Mouse (Mus musculus) thymus, adult 2 months (tissue): Measurements from ENCODE around the gene Reep6.

Experiments used
- CTCF ChIP-seq: fragments of 200-500 bp; IDR thresholded peaks from 2 replicates; pipeline ENCODE4 v1.5.1; 2012; ENCODE audit warnings: mild to moderate bottlenecking, control low read depth, low read length, moderate library complexity, borderline replicate concordance; ENCODE audit not compliant: control insufficient read depth, poor library complexity, insufficient read depth; ENCODE audit errors: extremely low read depth
- POLR2A ChIP-seq: fragments of 200-500 bp; IDR thresholded peaks from 2 replicates; pipeline ENCODE4 v1.6.1; 2012; ENCODE audit warnings: mild to moderate bottlenecking, low read length, control low read depth, moderate library complexity; ENCODE audit not compliant: control insufficient read depth, poor library complexity, insufficient read depth; ENCODE audit errors: extremely low read depth

DNA sequence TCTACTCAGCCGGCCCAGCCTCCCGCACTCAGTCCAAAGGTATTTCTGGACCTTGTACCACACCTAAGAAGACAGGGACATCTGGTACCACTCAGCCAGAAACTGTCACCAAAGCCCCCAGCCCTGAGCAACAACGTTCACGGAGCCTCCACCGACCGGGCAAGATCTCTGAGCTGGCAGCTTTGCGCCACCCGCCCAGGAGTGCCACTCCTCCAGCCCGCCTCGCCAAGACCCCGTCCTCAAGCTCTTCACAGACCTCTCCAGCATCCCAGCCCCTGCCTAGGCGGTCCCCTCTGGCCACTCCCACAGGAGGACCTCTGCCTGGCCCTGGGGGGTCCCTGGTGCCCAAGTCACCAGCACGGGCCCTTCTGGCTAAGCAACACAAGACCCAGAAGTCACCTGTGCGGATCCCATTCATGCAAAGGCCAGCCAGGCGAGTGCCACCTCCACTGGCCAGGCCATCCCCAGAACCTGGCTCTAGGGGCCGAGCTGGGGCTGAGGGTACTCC is 15.2 kb upstream of the Reep6 start:
- TF ChIP-seq POLR2A (no peak), CTCF (no peak)
